Mouse (Mus musculus): ENCODE results near the gene Bnip1. TPM values are rescaled to one million over a fixed set of nuclear protein-coding genes. Genes with fewer than 3 reads are reported as not detected.

Gene Bnip1
- polyA plus RNA-seq, 1 experiment = 16.6 TPM

DNA sequence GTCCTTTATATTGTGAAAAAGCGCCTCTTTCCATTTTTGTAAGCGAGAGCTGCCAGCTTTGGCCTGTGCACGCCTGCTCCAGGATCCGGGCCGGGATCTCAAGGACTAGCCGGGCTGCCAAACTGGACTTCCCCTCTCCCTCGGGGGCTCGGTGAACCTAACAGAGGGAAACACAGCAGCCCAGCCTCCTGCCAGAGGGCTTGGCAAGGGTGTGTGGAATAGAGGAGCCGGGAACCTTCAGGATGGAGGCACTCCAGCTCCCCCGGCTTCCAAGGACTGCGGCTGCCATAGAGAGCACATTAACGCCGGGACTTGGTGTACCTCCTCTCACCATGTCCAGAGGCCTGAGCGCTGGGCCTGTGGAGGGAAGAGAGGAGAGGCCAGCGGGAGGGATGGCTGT, 11.2 kb downstream of the Bnip1 start:
- Histone ChIP-seq H3K4me3 (ENCODE audit: extremely low read depth, insufficient read depth, insufficient read length) (no peak overlapping the region), H3K27me3 (ENCODE audit: control insufficient read depth, insufficient read depth, low read length) (no peaks in the 10 kb centered on the region), H3K4me1 (ENCODE audit: control insufficient read depth, insufficient read depth, insufficient read length) (peaks cover 37% of the 10 kb centered on the region; the same call in 1 of the 2 replicates), H3K27ac (ENCODE audit: insufficient read depth, low read length) (peak overlapping the region; percentile 89), H3K36me3 (ENCODE audit: control insufficient read depth, insufficient read depth, low read length) (peaks cover 13% of the 10 kb centered on the region)
- WGBS = 90% methylated on average over 15 of the region's 15 CpGs
- no peak for TF ChIP-seq CTCF (IDR thresholded peaks at IDR 0.05; ENCODE audit: extremely low read depth, insufficient read depth, insufficient read length, insufficient replicate concordance)
- TF ChIP-seq POLR2A (IDR thresholded peaks at IDR 0.05; ENCODE audit: low read depth, low read length) = no peak
- no peak for DNase-seq (ENCODE audit: low read depth in 1 of 2, low spot score in 2 of 2)

- peaks cover 9% of the 10 kb centered on the region for H3K36me3 ChIP-seq (ENCODE audit: control insufficient read depth, insufficient read depth, low read length)
Observed at GRCm38 (mm10) chr17:26793068-26793765, 12.4 kb downstream of the Bnip1 start.

GRCm38 (mm10) chr17:26794744-26795143, 13.9 kb downstream of the Bnip1 start:
- Histone ChIP-seq H3K4me1 (ENCODE audit: control insufficient read depth, insufficient read depth, insufficient read length) (peaks cover 29% of the 10 kb centered on the region; the same call in 1 of the 2 replicates), H3K27ac (ENCODE audit: insufficient read depth, low read length) (no peak overlapping the region), H3K36me3 (ENCODE audit: control insufficient read depth, insufficient read depth, low read length) (peaks cover 9% of the 10 kb centered on the region), H3K27me3 (ENCODE audit: control insufficient read depth, insufficient read depth, low read length) (no peaks in the 10 kb centered on the region), H3K4me3 (ENCODE audit: extremely low read depth, insufficient read depth, insufficient read length) (no peak overlapping the region)
- 20% methylated on average over 3 of the region's 3 CpGs for WGBS
- DNase-seq (ENCODE audit: low read depth in 1 of 2, low spot score in 2 of 2) = peak; percentile 28 to 63
- no peak for TF ChIP-seq POLR2A (IDR thresholded peaks at IDR 0.05; ENCODE audit: low read depth, low read length)
- TF ChIP-seq CTCF (IDR thresholded peaks at IDR 0.05; ENCODE audit: extremely low read depth, insufficient read depth, insufficient read length, insufficient replicate concordance) = peak; percentile 66; the same call in 1 of the 2 replicates

More at GRCm38 (mm10) chr17:26793068-26793765, 12.4 kb downstream of the Bnip1 start:
- peak overlapping the region; percentile 30 for H3K27ac ChIP-seq (ENCODE audit: insufficient read depth, low read length)
- WGBS = 67% methylated on average over 5 of the region's 5 CpGs
- H3K4me3 ChIP-seq (ENCODE audit: extremely low read depth, insufficient read depth, insufficient read length) = no peak overlapping the region
- H3K4me1 ChIP-seq (ENCODE audit: control insufficient read depth, insufficient read depth, insufficient read length) = peaks cover 37% of the 10 kb centered on the region; the same call in 1 of the 2 replicates
- DNase-seq (ENCODE audit: low read depth in 1 of 2, low spot score in 2 of 2) = no peak
- TF ChIP-seq CTCF (IDR thresholded peaks at IDR 0.05; ENCODE audit: extremely low read depth, insufficient read depth, insufficient read length, insufficient replicate concordance) (no peak), POLR2A (IDR thresholded peaks at IDR 0.05; ENCODE audit: low read depth, low read length) (no peak)
- H3K27me3 ChIP-seq (ENCODE audit: control insufficient read depth, insufficient read depth, low read length) = no peaks in the 10 kb centered on the region

DNA sequence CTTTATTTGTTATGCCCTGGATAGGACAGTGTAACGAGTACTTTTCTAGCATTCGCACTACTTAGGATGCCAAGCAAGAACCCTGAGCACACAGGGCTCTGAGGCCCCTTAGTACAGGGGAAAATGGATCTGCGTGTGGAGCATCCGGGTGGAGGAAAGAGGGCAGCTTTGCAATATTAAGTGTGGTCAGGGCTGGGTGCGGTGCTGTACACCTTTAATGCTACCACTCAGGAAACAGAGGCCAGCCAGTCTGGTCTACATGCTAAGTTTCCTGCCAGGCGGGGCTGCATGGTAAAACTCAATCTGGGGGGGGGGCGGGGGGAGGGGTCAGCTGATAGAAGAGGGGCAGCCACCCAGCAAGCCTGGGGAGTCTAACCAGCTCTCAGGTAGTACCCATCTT, 14.5 kb downstream of the Bnip1 start:
- H3K4me3 ChIP-seq (ENCODE audit: extremely low read depth, insufficient read depth, insufficient read length) = no peak overlapping the region
- peaks cover 29% of the 10 kb centered on the region; the same call in 1 of the 2 replicates for H3K4me1 ChIP-seq (ENCODE audit: control insufficient read depth, insufficient read depth, insufficient read length)
- 71% methylated on average over 7 of the region's 7 CpGs for WGBS
- H3K27me3 ChIP-seq (ENCODE audit: control insufficient read depth, insufficient read depth, low read length) = no peaks in the 10 kb centered on the region
- no peak for DNase-seq (ENCODE audit: low read depth in 1 of 2, low spot score in 2 of 2)
- no peak for TF ChIP-seq CTCF (IDR thresholded peaks at IDR 0.05; ENCODE audit: extremely low read depth, insufficient read depth, insufficient read length, insufficient replicate concordance)
- no peak for TF ChIP-seq POLR2A (IDR thresholded peaks at IDR 0.05; ENCODE audit: low read depth, low read length)
- no peak overlapping the region for H3K27ac ChIP-seq (ENCODE audit: insufficient read depth, low read length)
- peaks cover 9% of the 10 kb centered on the region for H3K36me3 ChIP-seq (ENCODE audit: control insufficient read depth, insufficient read depth, low read length)

DNA sequence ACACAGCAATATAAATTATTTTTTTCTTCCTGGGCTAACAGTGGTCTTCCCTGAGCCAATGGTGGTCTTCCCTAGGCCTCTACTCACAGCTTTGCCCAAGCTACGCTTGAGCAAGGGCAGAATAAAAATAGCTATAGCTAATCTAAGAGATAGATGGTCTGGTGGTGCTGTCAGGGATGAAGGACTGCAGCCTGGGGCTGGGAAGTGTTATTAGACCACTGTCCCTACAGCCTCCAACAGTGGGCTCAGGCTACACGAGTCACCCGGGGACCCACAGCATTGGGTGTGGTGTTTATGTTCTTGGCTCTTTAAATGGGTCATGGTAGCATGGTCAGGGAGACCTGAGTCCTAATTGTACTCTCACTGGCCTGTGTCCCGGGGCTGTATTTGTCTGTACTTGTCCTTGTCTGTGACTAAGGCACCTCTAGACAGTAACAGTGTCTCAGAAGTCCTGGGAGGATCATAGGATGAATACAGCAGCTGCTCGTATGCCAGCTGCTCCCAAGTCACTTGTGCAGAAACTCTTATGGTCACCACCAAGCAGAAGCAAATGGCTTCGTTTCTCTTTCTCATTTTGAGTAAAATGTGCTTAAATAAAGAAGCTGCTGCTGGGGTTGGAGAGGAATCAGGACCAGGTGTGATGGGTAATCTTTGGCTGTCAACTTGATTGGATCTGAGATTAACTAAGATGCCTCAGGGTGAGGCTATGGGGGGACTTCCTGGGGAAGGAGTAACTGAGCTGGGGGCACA, 16.7 kb downstream of the Bnip1 start:
- DNase-seq (ENCODE audit: low read depth in 1 of 2, low spot score in 2 of 2) = no peak
- 74% methylated on average over 6 of the region's 6 CpGs for WGBS
- Histone ChIP-seq H3K4me1 (ENCODE audit: control insufficient read depth, insufficient read depth, insufficient read length) (peaks cover 10% of the 10 kb centered on the region; the same call in 1 of the 2 replicates), H3K27ac (ENCODE audit: insufficient read depth, low read length) (no peak overlapping the region), H3K27me3 (ENCODE audit: control insufficient read depth, insufficient read depth, low read length) (no peaks in the 10 kb centered on the region), H3K4me3 (ENCODE audit: extremely low read depth, insufficient read depth, insufficient read length) (no peak overlapping the region), H3K36me3 (ENCODE audit: control insufficient read depth, insufficient read depth, low read length) (0 out of 2 replicates have a peak, but pooled peaks cover under 1% of the 10 kb centered on the region)
- TF ChIP-seq POLR2A (IDR thresholded peaks at IDR 0.05; ENCODE audit: low read depth, low read length) (no peak), CTCF (IDR thresholded peaks at IDR 0.05; ENCODE audit: extremely low read depth, insufficient read depth, insufficient read length, insufficient replicate concordance) (no peak)

- 84% methylated on average over 3 of the region's 3 CpGs for WGBS
- Histone ChIP-seq H3K4me3 (ENCODE audit: extremely low read depth, insufficient read depth, insufficient read length) (no peak overlapping the region), H3K4me1 (ENCODE audit: control insufficient read depth, insufficient read depth, insufficient read length) (no peaks in the 10 kb centered on the region), H3K27me3 (ENCODE audit: control insufficient read depth, insufficient read depth, low read length) (no peaks in the 10 kb centered on the region), H3K36me3 (ENCODE audit: control insufficient read depth, insufficient read depth, low read length) (no peaks in the 10 kb centered on the region), H3K27ac (ENCODE audit: insufficient read depth, low read length) (no peak overlapping the region)
- TF ChIP-seq POLR2A (IDR thresholded peaks at IDR 0.05; ENCODE audit: low read depth, low read length) (no peak), CTCF (IDR thresholded peaks at IDR 0.05; ENCODE audit: extremely low read depth, insufficient read depth, insufficient read length, insufficient replicate concordance) (no peak)
- DNase-seq (ENCODE audit: low read depth in 1 of 2, low spot score in 2 of 2) = no peak
Observed at GRCm38 (mm10) chr17:26802886-26803285, 22.0 kb downstream of the Bnip1 start.

All from spleen, adult 2 months (tissue).